Mouse (Mus musculus): Measurements from ENCODE around the gene Gm10961.

The Gm10961 gene

GRCm38 (mm10) chr3:107668786-107669185 is 37.7 kb downstream of the Gm10961 start:
- DNase-seq: no peak

- no peak for DNase-seq
Measured at GRCm38 (mm10) chr3:107670500-107670899, 39.4 kb downstream of the Gm10961 start.

- DNase-seq: no peak
Measured at GRCm38 (mm10) chr3:107671509-107671908, 40.4 kb downstream of the Gm10961 start.

GRCm38 (mm10) chr3:107680790-107681576 is 49.9 kb downstream of the Gm10961 start:
- DNase-seq: no peak

All from spleen, adult 18-20 months (tissue).